Mouse (Mus musculus): ENCODE data around the gene Gipc1. TPM values are rescaled to one million over a fixed set of nuclear protein-coding genes. Genes with fewer than 3 reads are reported as not detected.

The Gipc1 gene
- total RNA-seq (2012; rRNA removed) (21.2 and 25.8 TPM in 2 replicates), total RNA-seq (2014; rRNA removed) (21.0 and 24.4 TPM in 2 replicates), polyA plus RNA-seq (2012; ENCODE audit: insufficient read length, low read depth) (22.6 and 24.2 TPM in 2 replicates)

GRCm38 (mm10) chr8:83652030-83652743 is at the start of gene Gipc1:
Gene Gipc1, plus strand, starts transcription at chr8:83652677.
- dilution Hi-C loops (cut with MboI; ENCODE audit: extremely low pct_ligation_motif_present, extremely low pct_unique_long_range_greater_than_20kb, low sequenced_read_pairs) (no loop called here), in situ Hi-C loops (cut with MboI; ENCODE audit: low pct_ligation_motif_present, low pct_unique_long_range_greater_than_20kb, low sequenced_read_pairs) (no loop called here)
- DNase-seq (ENCODE audit: extremely low read depth), result peak; percentile 96
- H3K79me2 ChIP-seq (replicated peaks; ENCODE audit: control insufficient read depth, extremely low read depth, insufficient read depth, poor library complexity, severe bottlenecking), result no peaks in the 10 kb centered on the region
- peaks cover 0 to 9% of the 10 kb centered on the region in 2 experiments for H3K36me3 ChIP-seq (replicated peaks in 1 of 2; ENCODE audit: control insufficient read depth in 1 of 2, insufficient read depth in 1 of 2, low read length in 1 of 2)
- H3K9me3 ChIP-seq (replicated peaks; ENCODE audit: low read length), result peaks cover 33% of the 10 kb centered on the region
- H3K9ac ChIP-seq (ENCODE audit: insufficient read depth, low read depth), result peak within 1 kb of the TSS; percentile 91
- TF ChIP-seq JUND (conservative IDR thresholded peaks at IDR 0.05; ENCODE audit: low read depth, low read length) (no peak), TCF12 (IDR thresholded peaks at IDR 0.05; ENCODE audit: low read depth, low read length) (peak; percentile 56), ZMIZ1 (IDR thresholded peaks at IDR 0.05; ENCODE audit: low read depth, low read length) (peak; percentile 62; the same call in 1 of the 2 replicates), ETS1 (conservative IDR thresholded peaks at IDR 0.05; ENCODE audit: low read depth, low read length) (no peak), HCFC1 (IDR thresholded peaks at IDR 0.05; ENCODE audit: low read depth, low read length) (peak; percentile 66), UBTF (IDR thresholded peaks at IDR 0.05; ENCODE audit: low read depth, low read length) (no peak), GABPA (IDR thresholded peaks at IDR 0.05; ENCODE audit: insufficient replicate concordance, low read depth, low read length) (no peak), MAFK (IDR thresholded peaks at IDR 0.05; ENCODE audit: insufficient replicate concordance, low read length) (no peak), MAZ (IDR thresholded peaks at IDR 0.05; ENCODE audit: low read depth, low read length) (peak; percentile 81; the same call in 1 of the 2 replicates), NELFE (IDR thresholded peaks at IDR 0.05; ENCODE audit: low read depth, low read length) (peak; percentile 55), POLR2A (IDR thresholded peaks at IDR 0.05; ENCODE audit: low read depth, low read length) (peak; percentile 80), USF1 (IDR thresholded peaks at IDR 0.05; ENCODE audit: low read depth, low read length) (peak; percentile 49), KAT2A (IDR thresholded peaks at IDR 0.05; ENCODE audit: insufficient replicate concordance, low read length) (peak; percentile 82; the same call in 1 of the 2 replicates), POLR2AphosphoS2 (IDR thresholded peaks at IDR 0.05; ENCODE audit: low read depth, low read length) (no peak), SIN3A (IDR thresholded peaks at IDR 0.05; ENCODE audit: low read length) (peak; percentile 17; the same call in 1 of the 2 replicates), ELF1 (IDR thresholded peaks at IDR 0.05; ENCODE audit: low read depth, low read length) (peak; percentile 68), TBP (conservative IDR thresholded peaks at IDR 0.05; ENCODE audit: low read depth, low read length) (0 out of 2 replicates have a peak, but pooled peaks have one; percentile 51), MAX (IDR thresholded peaks at IDR 0.05; ENCODE audit: low read length) (no peak), CHD1 (IDR thresholded peaks at IDR 0.05; ENCODE audit: low read depth, low read length) (peak; percentile 99), MXI1 (IDR thresholded peaks at IDR 0.05; ENCODE audit: low read depth, low read length) (no peak), CHD2 (IDR thresholded peaks at IDR 0.05; ENCODE audit: low read length) (peak; percentile 88), IRF4 (IDR thresholded peaks at IDR 0.05; ENCODE audit: low read depth, low read length) (peak; percentile 44; the same call in 1 of the 2 replicates), NRF1 (IDR thresholded peaks at IDR 0.05; ENCODE audit: low read depth, low read length) (peak; percentile 64)
- peak within 1 kb of the TSS; percentile 73 to 97 (median 84) for H3K4me3 ChIP-seq (replicated peaks in 1 of 3; ENCODE audit: low read depth in 2 of 3, low read length in 2 of 3, poor library complexity in 1 of 3)
- H3K27me3 ChIP-seq (replicated peaks), result peaks cover 4% of the 10 kb centered on the region
- H3K4me1 ChIP-seq (ENCODE audit: control insufficient read depth in 1 of 2, insufficient read depth in 2 of 2), result peaks cover 2 to 33% of the 10 kb centered on the region in 2 experiments; a peak in 3 of 4 replicates
- peak within 1 kb of the TSS; percentile 92 for H3K4me2 ChIP-seq (ENCODE audit: insufficient read depth, low read depth, poor library complexity, severe bottlenecking)
- no peak within 1 kb of the TSS for H3K27ac ChIP-seq (ENCODE audit: insufficient read depth, low read depth)
